Mouse (Mus musculus): ENCODE measurements around the gene Rsrc1. TPM values are rescaled to one million over a fixed set of nuclear protein-coding genes. Genes with fewer than 3 reads are reported as not detected.

Gene Rsrc1
- polyA plus RNA-seq, 1 experiment, result 19.6 TPM

- TF ChIP-seq POLR2A (IDR thresholded peaks at IDR 0.05; ENCODE audit: borderline replicate concordance, control insufficient read depth, low read depth, low read length), result no peak
- TF ChIP-seq CTCF (IDR thresholded peaks at IDR 0.05; ENCODE audit: control insufficient read depth, insufficient read depth, low read length), result no peak
- Histone ChIP-seq H3K4me1 (ENCODE audit: control insufficient read depth, insufficient read depth, low read length) (no peaks in the 10 kb centered on the region), H3K4me3 (replicated peaks; ENCODE audit: control insufficient read depth, low read depth, low read length) (no peak overlapping the region), H3K27ac (ENCODE audit: control insufficient read depth, insufficient read depth, low read depth, low read length, poor library complexity) (no peak overlapping the region)
- 77% methylated on average over 3 of the region's 3 CpGs for WGBS
These were observed 286.3 kb downstream of the Rsrc1 start for GRCm38 (mm10) chr3:67267448-67267847.

GRCm38 (mm10) chr3:67279781-67280180 lies 298.6 kb downstream of the Rsrc1 start:
- 88% methylated on average over 4 of the region's 4 CpGs for WGBS
- no peak overlapping the region for H3K27ac ChIP-seq (ENCODE audit: control insufficient read depth, insufficient read depth, low read depth, low read length, poor library complexity)
- TF ChIP-seq POLR2A (IDR thresholded peaks at IDR 0.05; ENCODE audit: borderline replicate concordance, control insufficient read depth, low read depth, low read length) (no peak), CTCF (IDR thresholded peaks at IDR 0.05; ENCODE audit: control insufficient read depth, insufficient read depth, low read length) (no peak)
- H3K4me3 ChIP-seq (replicated peaks; ENCODE audit: control insufficient read depth, low read depth, low read length), result no peak overlapping the region
- H3K4me1 ChIP-seq (ENCODE audit: control insufficient read depth, insufficient read depth, low read length), result no peaks in the 10 kb centered on the region; the same call in 1 of the 2 replicates

- Histone ChIP-seq H3K4me1 (ENCODE audit: control insufficient read depth, insufficient read depth, low read length) (no peaks in the 10 kb centered on the region; the same call in 1 of the 2 replicates), H3K4me3 (replicated peaks; ENCODE audit: control insufficient read depth, low read depth, low read length) (no peak overlapping the region), H3K27ac (ENCODE audit: control insufficient read depth, insufficient read depth, low read depth, low read length, poor library complexity) (no peak overlapping the region)
- 79% methylated on average over 3 of the region's 3 CpGs for WGBS
- TF ChIP-seq POLR2A (IDR thresholded peaks at IDR 0.05; ENCODE audit: borderline replicate concordance, control insufficient read depth, low read depth, low read length), result no peak
These were observed 299.1 kb downstream of the Rsrc1 start for GRCm38 (mm10) chr3:67280247-67280646.

GRCm38 (mm10) chr3:67284039-67284438 lies 302.8 kb downstream of the Rsrc1 start:
- 74% methylated on average over 1 of the region's 1 CpGs for WGBS
- TF ChIP-seq POLR2A (IDR thresholded peaks at IDR 0.05; ENCODE audit: borderline replicate concordance, control insufficient read depth, low read depth, low read length), result no peak
- no peak for TF ChIP-seq CTCF (IDR thresholded peaks at IDR 0.05; ENCODE audit: control insufficient read depth, insufficient read depth, low read length)
- Histone ChIP-seq H3K4me1 (ENCODE audit: control insufficient read depth, insufficient read depth, low read length) (no peaks in the 10 kb centered on the region), H3K4me3 (replicated peaks; ENCODE audit: control insufficient read depth, low read depth, low read length) (no peak overlapping the region), H3K27ac (ENCODE audit: control insufficient read depth, insufficient read depth, low read depth, low read length, poor library complexity) (no peak overlapping the region)

- WGBS, result 67% methylated on average over 4 of the region's 4 CpGs
- Histone ChIP-seq H3K4me3 (replicated peaks; ENCODE audit: control insufficient read depth, low read depth, low read length) (no peak overlapping the region), H3K27ac (ENCODE audit: control insufficient read depth, insufficient read depth, low read depth, low read length, poor library complexity) (no peak overlapping the region), H3K4me1 (ENCODE audit: control insufficient read depth, insufficient read depth, low read length) (no peaks in the 10 kb centered on the region)
- TF ChIP-seq POLR2A (IDR thresholded peaks at IDR 0.05; ENCODE audit: borderline replicate concordance, control insufficient read depth, low read depth, low read length) (no peak), CTCF (IDR thresholded peaks at IDR 0.05; ENCODE audit: control insufficient read depth, insufficient read depth, low read length) (no peak)
These were observed 303.7 kb downstream of the Rsrc1 start for GRCm38 (mm10) chr3:67284848-67285247.

- TF ChIP-seq CTCF (IDR thresholded peaks at IDR 0.05; ENCODE audit: control insufficient read depth, insufficient read depth, low read length), result no peak
- TF ChIP-seq POLR2A (IDR thresholded peaks at IDR 0.05; ENCODE audit: borderline replicate concordance, control insufficient read depth, low read depth, low read length), result no peak
- 89% methylated on average over 7 of the region's 7 CpGs for WGBS
These were observed 307.5 kb downstream of the Rsrc1 start for GRCm38 (mm10) chr3:67288664-67289063.

GRCm38 (mm10) chr3:67289482-67289881 lies 308.3 kb downstream of the Rsrc1 start:
- H3K4me1 ChIP-seq (ENCODE audit: control insufficient read depth, insufficient read depth, low read length), result no peaks in the 10 kb centered on the region
- no peak overlapping the region for H3K4me3 ChIP-seq (replicated peaks; ENCODE audit: control insufficient read depth, low read depth, low read length)
- WGBS, result 84% methylated on average over 6 of the region's 6 CpGs
- no peak overlapping the region for H3K27ac ChIP-seq (ENCODE audit: control insufficient read depth, insufficient read depth, low read depth, low read length, poor library complexity)
- TF ChIP-seq POLR2A (IDR thresholded peaks at IDR 0.05; ENCODE audit: borderline replicate concordance, control insufficient read depth, low read depth, low read length), result no peak
- TF ChIP-seq CTCF (IDR thresholded peaks at IDR 0.05; ENCODE audit: control insufficient read depth, insufficient read depth, low read length), result no peak

More at GRCm38 (mm10) chr3:67288664-67289063, 307.5 kb downstream of the Rsrc1 start:
- Histone ChIP-seq H3K27ac (ENCODE audit: control insufficient read depth, insufficient read depth, low read depth, low read length, poor library complexity) (no peak overlapping the region), H3K4me1 (ENCODE audit: control insufficient read depth, insufficient read depth, low read length) (no peaks in the 10 kb centered on the region), H3K4me3 (replicated peaks; ENCODE audit: control insufficient read depth, low read depth, low read length) (no peak overlapping the region)

- Histone ChIP-seq H3K4me3 (replicated peaks; ENCODE audit: control insufficient read depth, low read depth, low read length) (no peak overlapping the region), H3K4me1 (ENCODE audit: control insufficient read depth, insufficient read depth, low read length) (no peaks in the 10 kb centered on the region), H3K27ac (ENCODE audit: control insufficient read depth, insufficient read depth, low read depth, low read length, poor library complexity) (no peak overlapping the region)
- 90% methylated on average over 1 of the region's 2 CpGs for WGBS
- TF ChIP-seq POLR2A (IDR thresholded peaks at IDR 0.05; ENCODE audit: borderline replicate concordance, control insufficient read depth, low read depth, low read length) (no peak), CTCF (IDR thresholded peaks at IDR 0.05; ENCODE audit: control insufficient read depth, insufficient read depth, low read length) (no peak)
These were observed 327.5 kb downstream of the Rsrc1 start for GRCm38 (mm10) chr3:67308725-67309124.

- Histone ChIP-seq H3K4me3 (replicated peaks; ENCODE audit: control insufficient read depth, low read depth, low read length) (no peak overlapping the region), H3K4me1 (ENCODE audit: control insufficient read depth, insufficient read depth, low read length) (no peaks in the 10 kb centered on the region), H3K27ac (ENCODE audit: control insufficient read depth, insufficient read depth, low read depth, low read length, poor library complexity) (no peak overlapping the region)
- WGBS, result 80% methylated on average over 7 of the region's 7 CpGs
- TF ChIP-seq POLR2A (IDR thresholded peaks at IDR 0.05; ENCODE audit: borderline replicate concordance, control insufficient read depth, low read depth, low read length), result no peak
- TF ChIP-seq CTCF (IDR thresholded peaks at IDR 0.05; ENCODE audit: control insufficient read depth, insufficient read depth, low read length), result no peak
These were observed 328.6 kb downstream of the Rsrc1 start for GRCm38 (mm10) chr3:67309644-67310311.

Measured in bone marrow, adult 2 months (tissue).